Mouse (Mus musculus) erythroblast, embryonic 14.5 days (primary cell): Measurements from ENCODE around the gene Vps37b.

Source experiments
- GATA1 ChIP-seq: IDR thresholded peaks from 2 replicates; pipeline ENCODE4 v1.6.1; 2012; ENCODE audit warnings: low read length, inconsistent platforms, mixed read lengths
- TAL1 ChIP-seq: IDR thresholded peaks from 3 replicates; pipeline ENCODE4 v1.6.1; 2012; ENCODE audit warnings: low read length, inconsistent platforms, mixed read lengths

- TF ChIP-seq TAL1 (no peak), GATA1 (no peak)
Observed at GRCm38 (mm10) chr5:124026568-124026967, 5.5 kb downstream of the Vps37b start.
